ENCODE assay signal across 8 mouse cellular contexts in the genomic region with DNA sequence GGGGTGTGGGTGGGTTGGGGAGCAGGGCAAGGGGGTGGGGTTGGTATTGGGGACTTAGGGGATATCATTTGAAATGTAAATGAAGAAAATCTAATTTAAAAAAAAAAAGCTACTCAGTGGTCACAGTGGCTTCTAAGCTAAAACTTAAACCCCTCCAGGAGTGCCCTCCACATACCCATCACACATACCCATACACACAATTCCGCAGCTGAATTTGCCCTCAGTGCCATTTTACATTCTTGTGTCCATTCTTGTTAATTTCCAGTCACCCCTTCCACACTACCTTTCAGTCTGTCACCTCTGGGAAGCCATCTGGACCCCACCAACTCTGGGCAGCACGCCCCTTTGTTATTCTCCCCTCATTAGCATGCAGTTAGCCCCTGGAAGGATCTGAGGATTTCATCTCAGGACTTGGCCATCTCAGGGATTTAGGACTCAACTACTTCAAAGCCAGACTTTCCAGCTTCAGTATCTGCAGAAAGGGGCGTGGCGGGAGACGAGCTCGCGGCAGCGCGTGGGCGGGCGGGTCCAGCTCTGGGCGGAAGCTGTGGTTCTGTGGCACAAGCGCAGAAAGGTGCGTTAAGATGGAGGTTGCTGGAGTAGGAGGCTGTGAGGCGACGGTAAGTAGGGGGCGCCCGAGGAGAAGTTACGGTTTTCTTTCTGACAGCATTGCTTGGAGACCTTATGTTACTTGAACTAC. TPM values are rescaled to one million over a fixed set of nuclear protein-coding genes. Genes with fewer than 3 reads are reported as not detected.
DNase-seq lines count a peak whose midpoint lies in the region; ATAC-seq and TF ChIP-seq lines count a peak whose summit lies in the region.

Gene Atp8b5 (plus strand): TSS at position 537 of the 700 bp plus-strand sequence.

- TF ChIP-seq CTCF in E14TG2a.4 (conservative IDR thresholded peaks at IDR 0.05; ENCODE audit: low read length) = peak; percentile 16; the same call in 1 of the 2 replicates
- peak; percentile 64 for TF ChIP-seq CTCF in heart, postnatal 0 days (IDR thresholded peaks at IDR 0.05; ENCODE audit: low read depth)

- peak within 1 kb of the TSS; percentile 67 for H3K4me3 ChIP-seq in E14TG2a.4 (replicated peaks; ENCODE audit: low read length)
- H3K4me3 ChIP-seq in forebrain, embryonic 12.5 days (replicated peaks) = peak within 1 kb of the TSS; percentile 39
- H3K4me3 ChIP-seq in heart, postnatal 0 days (ENCODE audit: low read depth, low read length) = peak within 1 kb of the TSS; percentile 39
- 0 out of 2 replicates have a peak within 1 kb of the TSS, but pooled peaks have one; percentile 18 for H3K4me3 ChIP-seq in liver, embryonic 15.5 days (replicated peaks)
- H3K4me3 ChIP-seq in neural tube, embryonic 13.5 days = peak within 1 kb of the TSS; percentile 42

- H3K9me3 ChIP-seq in E14TG2a.4 (ENCODE audit: low read length) = no peaks in the 10 kb centered on the region
- H3K9me3 ChIP-seq in forebrain, embryonic 12.5 days = no peaks in the 10 kb centered on the region
- no peaks in the 10 kb centered on the region for H3K9me3 ChIP-seq in heart, postnatal 0 days (replicated peaks; ENCODE audit: control insufficient read depth, low read length)
- no peaks in the 10 kb centered on the region for H3K9me3 ChIP-seq in liver, embryonic 15.5 days (replicated peaks)
- no peaks in the 10 kb centered on the region for H3K9me3 ChIP-seq in neural tube, embryonic 13.5 days

- H3K27ac ChIP-seq in forebrain, embryonic 12.5 days = peak within 1 kb of the TSS; percentile 65
- no peak within 1 kb of the TSS for H3K27ac ChIP-seq in heart, postnatal 0 days (ENCODE audit: low read depth)
- H3K27ac ChIP-seq in liver, embryonic 15.5 days (replicated peaks) = no peak within 1 kb of the TSS
- H3K27ac ChIP-seq in neural tube, embryonic 13.5 days (replicated peaks) = no peak within 1 kb of the TSS

- no peaks in the 10 kb centered on the region for H3K27me3 ChIP-seq in E14TG2a.4 (ENCODE audit: insufficient read depth, low read length)
- H3K27me3 ChIP-seq in forebrain, embryonic 12.5 days = no peaks in the 10 kb centered on the region
- no peaks in the 10 kb centered on the region for H3K27me3 ChIP-seq in heart, postnatal 0 days (ENCODE audit: control insufficient read depth, insufficient read depth, low read length)
- H3K27me3 ChIP-seq in liver, embryonic 15.5 days = no peaks in the 10 kb centered on the region
- H3K27me3 ChIP-seq in neural tube, embryonic 13.5 days = no peaks in the 10 kb centered on the region

- peak; percentile 76 for DNase-seq in heart, postnatal 0 days (ENCODE audit: low spot score)
- DNase-seq in kidney, postnatal 4 days = peak; percentile 90 to 93
- DNase-seq in testis, postnatal 10 days (ENCODE audit: low spot score) = peak; percentile 91

- no peak for TF ChIP-seq EP300 in heart, postnatal 0 days (IDR thresholded peaks at IDR 0.05; ENCODE audit: low read depth)

- H3K4me1 ChIP-seq in E14TG2a.4 (replicated peaks; ENCODE audit: low read depth, low read length) = peaks cover 15% of the 10 kb centered on the region
- H3K4me1 ChIP-seq in forebrain, embryonic 12.5 days = peaks cover 10% of the 10 kb centered on the region
- no peaks in the 10 kb centered on the region for H3K4me1 ChIP-seq in heart, postnatal 0 days (ENCODE audit: control insufficient read depth, insufficient read depth)
- peaks cover 10% of the 10 kb centered on the region for H3K4me1 ChIP-seq in liver, embryonic 15.5 days (replicated peaks)
- H3K4me1 ChIP-seq in neural tube, embryonic 13.5 days (replicated peaks) = peaks cover 7% of the 10 kb centered on the region

- H3K36me3 ChIP-seq in E14TG2a.4 (ENCODE audit: insufficient read depth, low read length) = no peaks in the 10 kb centered on the region
- no peaks in the 10 kb centered on the region; the same call in none of the 2 replicates for H3K36me3 ChIP-seq in forebrain, embryonic 12.5 days (replicated peaks)
- H3K36me3 ChIP-seq in heart, postnatal 0 days (replicated peaks; ENCODE audit: control insufficient read depth, insufficient read depth, low read length) = no peaks in the 10 kb centered on the region; the same call in 1 of the 2 replicates
- H3K36me3 ChIP-seq in liver, embryonic 15.5 days (replicated peaks) = no peaks in the 10 kb centered on the region
- 0 out of 2 replicates have a peak, but pooled peaks cover 9% of the 10 kb centered on the region for H3K36me3 ChIP-seq in neural tube, embryonic 13.5 days

- peak; percentile 87 for ATAC-seq in cerebellum, adult (ENCODE audit: insufficient number of reproducible peaks, low FRiP score, low TSS enrichment)
- peak; percentile 89 for ATAC-seq in forebrain, embryonic 12.5 days (ENCODE audit: low FRiP score)
- peak; percentile 84 for ATAC-seq in heart, postnatal 0 days (ENCODE audit: insufficient read depth, low read depth)
- no peak for ATAC-seq in liver, embryonic 15.5 days (ENCODE audit: insufficient read depth)
- peak; percentile 95 for ATAC-seq in neural tube, embryonic 13.5 days (ENCODE audit: low read depth)

- H3K4me2 ChIP-seq in forebrain, embryonic 12.5 days = peak within 1 kb of the TSS; percentile 64
- peak within 1 kb of the TSS; percentile 68 for H3K4me2 ChIP-seq in heart, postnatal 0 days (ENCODE audit: low read depth, low read length)
- peak within 1 kb of the TSS; percentile 55 for H3K4me2 ChIP-seq in liver, embryonic 15.5 days
- H3K4me2 ChIP-seq in neural tube, embryonic 13.5 days = peak within 1 kb of the TSS; percentile 69

- 1% methylated on average over 19 of the region's 19 CpGs for WGBS in forebrain, embryonic 12.5 days
- 4% methylated on average over 19 of the region's 19 CpGs for WGBS in heart, postnatal 0 days
- 4% methylated on average over 19 of the region's 19 CpGs for WGBS in liver, embryonic 15.5 days (ENCODE audit: insufficient replicate concordance)
- WGBS in neural tube, embryonic 13.5 days = 1% methylated on average over 19 of the region's 19 CpGs

- H3K9ac ChIP-seq in forebrain, embryonic 12.5 days = peak within 1 kb of the TSS; percentile 57; the same call in 1 of the 2 replicates
- H3K9ac ChIP-seq in heart, postnatal 0 days (replicated peaks; ENCODE audit: low read depth, low read length) = no peak within 1 kb of the TSS
- no peak within 1 kb of the TSS for H3K9ac ChIP-seq in liver, embryonic 15.5 days
- peak within 1 kb of the TSS; percentile 67 for H3K9ac ChIP-seq in neural tube, embryonic 13.5 days

RNA-seq across cellular contexts. Expression of gene Atp8b5, which starts in this region (rescaled TPM):
- polyA plus RNA-seq in forebrain, embryonic 12.5 days (2016; fragmentation: Nextera tagmentation; extraction: Ambion mirVana) = 0.40 and 0.42 TPM in 2 replicates
- total RNA-seq in heart, postnatal 0 days (2014; rRNA removed; ENCODE audit: low replicate concordance) = 0.04 TPM in 1 of 2 replicates, not detected in the other
- polyA plus RNA-seq in heart, postnatal 0 days (2015; fragmentation: Nextera tagmentation; extraction: Ambion mirVana) = 0.11 and 0.12 TPM in 2 replicates
- 0.08 and 0.09 TPM in 2 replicates for polyA plus RNA-seq in liver, embryonic 15.5 days (2015; fragmentation: Nextera tagmentation; extraction: Ambion mirVana)
- 0.33 and 0.77 TPM in 2 replicates for polyA plus RNA-seq in neural tube, embryonic 13.5 days (2015; fragmentation: Nextera tagmentation; extraction: Ambion mirVana)

Comparison
In these comparisons a context has a peak if more than half of its experiments do, and no peak if none do; other contexts are left out.
1. Peak in ATAC-seq, H3K4me3 ChIP-seq, H3K27ac ChIP-seq, H3K9ac ChIP-seq and H3K4me2 ChIP-seq in forebrain, embryonic 12.5 days; RNA of the gene not detected or under 1 TPM.
2. Peak in DNase-seq, ATAC-seq, H3K4me3 ChIP-seq and H3K4me2 ChIP-seq in heart, postnatal 0 days; RNA of the gene not detected or under 1 TPM.
3. Peak in ATAC-seq, H3K4me3 ChIP-seq, H3K9ac ChIP-seq and H3K4me2 ChIP-seq in neural tube, embryonic 13.5 days; RNA of the gene not detected or under 1 TPM.